Mouse (Mus musculus) thymus, postnatal 14 days (tissue): Measurements from ENCODE around the gene Ccdc182.

Experiments used
- DNase-seq: peaks from one replicate; pipeline ENCODE4 v3.0.0; 2021

Gene Ccdc182

GRCm38 (mm10) chr11:88330799-88331198, 36.9 kb downstream of the Ccdc182 start:
- DNase-seq, result no peak

GRCm38 (mm10) chr11:88331722-88332121, 37.9 kb downstream of the Ccdc182 start:
- DNase-seq, result no peak

- DNase-seq, result no peak
These were observed 38.6 kb downstream of the Ccdc182 start for GRCm38 (mm10) chr11:88332309-88332934.

- no peak for DNase-seq
These were observed 41.0 kb downstream of the Ccdc182 start for GRCm38 (mm10) chr11:88334893-88335292.

- no peak for DNase-seq
These were observed 44.1 kb downstream of the Ccdc182 start for GRCm38 (mm10) chr11:88337926-88338325.
